Mouse (Mus musculus): ENCODE results near the gene Ldb1. TPM values are rescaled to one million over a fixed set of nuclear protein-coding genes. Genes with fewer than 3 reads are reported as not detected.

Ldb1 gene
- polyA plus RNA-seq (2012; rRNA removed): 250 and 287 TPM in 2 replicates

DNA sequence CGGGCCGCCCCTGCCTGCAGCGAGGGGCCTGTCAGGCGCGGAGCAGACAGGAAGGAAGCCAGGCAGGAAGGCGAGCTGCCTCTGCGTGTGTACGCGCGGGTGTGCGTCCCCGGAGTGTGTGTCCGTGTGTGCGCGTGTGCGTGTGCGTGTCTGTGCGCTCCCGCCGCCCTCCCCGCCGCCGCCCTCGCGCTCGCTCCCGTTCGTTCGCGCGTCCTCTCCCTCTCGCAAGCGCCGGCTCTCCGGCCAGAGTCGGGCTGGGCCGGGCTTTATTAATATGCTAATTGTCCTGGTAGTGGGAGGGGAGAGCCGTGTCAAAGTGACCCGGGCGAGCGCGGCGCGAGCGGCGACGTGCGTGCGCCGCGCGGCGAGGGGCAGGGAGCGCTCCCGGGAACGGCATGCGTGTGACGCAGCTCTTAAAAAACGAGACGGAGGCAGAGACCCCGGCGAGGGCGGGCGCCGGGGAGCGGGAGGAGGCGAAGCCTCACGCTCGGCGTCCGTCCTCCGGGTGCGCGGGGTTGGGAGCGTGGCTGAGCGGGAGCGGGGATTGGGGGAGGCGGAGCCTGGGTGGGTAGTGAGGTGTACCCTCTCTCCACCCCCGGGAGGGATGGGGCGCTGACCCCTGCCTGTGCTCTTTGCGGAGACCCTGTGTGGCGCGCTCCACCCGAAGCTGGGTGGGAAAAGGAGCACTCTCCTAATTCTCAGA, at the start of gene Ldb1:
Ldb1 (minus strand) TSS at position 222 of the 703 bp plus-strand sequence.

DNA sequence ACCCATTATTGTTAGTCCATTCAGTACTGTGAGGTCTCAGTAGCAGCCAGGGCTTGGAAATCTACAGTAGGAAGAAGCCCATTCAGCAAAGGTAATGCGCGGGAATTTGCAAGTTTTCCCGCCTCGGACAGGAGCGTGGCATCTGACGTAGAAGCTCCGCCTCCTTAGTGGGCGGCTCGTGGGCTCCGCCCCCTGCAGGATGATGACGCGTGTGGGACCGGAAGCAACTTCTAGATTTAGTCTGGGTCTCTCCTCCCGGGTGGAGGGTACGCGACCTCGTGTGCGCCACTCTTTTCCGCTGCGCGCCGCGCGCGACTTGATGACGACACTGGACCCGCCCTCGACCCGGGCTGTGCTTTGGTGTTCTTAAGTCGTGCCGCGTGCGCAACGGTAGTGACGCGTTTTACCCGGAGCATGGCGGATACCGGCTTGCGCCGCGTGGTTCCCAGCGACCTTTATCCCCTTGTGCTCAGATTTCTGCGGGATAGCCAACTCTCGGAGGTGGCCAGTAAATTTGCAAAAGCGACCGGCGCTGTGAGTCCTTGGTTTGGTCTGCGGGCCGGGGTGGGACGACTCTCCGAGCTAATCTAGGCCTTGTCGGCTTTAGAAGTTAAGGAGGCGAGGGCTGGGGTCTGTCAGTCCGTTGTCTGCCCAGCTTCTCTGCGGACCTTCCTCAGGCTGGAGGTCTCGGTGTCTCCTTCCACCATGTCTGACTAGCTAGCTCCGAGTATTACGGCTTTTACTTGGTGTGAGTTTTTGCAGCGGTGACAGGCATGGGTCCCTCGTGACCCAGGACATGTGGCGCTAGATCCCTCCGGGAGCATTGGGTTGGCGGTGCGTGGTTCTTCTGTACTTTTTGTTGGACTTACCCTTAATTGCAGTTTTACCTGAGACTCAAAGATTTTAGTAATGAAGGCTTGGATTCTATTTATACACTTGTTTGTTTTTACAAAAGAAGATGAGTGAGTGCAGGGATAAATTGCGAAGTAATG, 30.9 kb upstream of the Ldb1 start, which contains the start of gene Nolc1:
Nolc1 (plus strand) TSS at position 248 of the 992 bp plus-strand sequence.

DNA sequence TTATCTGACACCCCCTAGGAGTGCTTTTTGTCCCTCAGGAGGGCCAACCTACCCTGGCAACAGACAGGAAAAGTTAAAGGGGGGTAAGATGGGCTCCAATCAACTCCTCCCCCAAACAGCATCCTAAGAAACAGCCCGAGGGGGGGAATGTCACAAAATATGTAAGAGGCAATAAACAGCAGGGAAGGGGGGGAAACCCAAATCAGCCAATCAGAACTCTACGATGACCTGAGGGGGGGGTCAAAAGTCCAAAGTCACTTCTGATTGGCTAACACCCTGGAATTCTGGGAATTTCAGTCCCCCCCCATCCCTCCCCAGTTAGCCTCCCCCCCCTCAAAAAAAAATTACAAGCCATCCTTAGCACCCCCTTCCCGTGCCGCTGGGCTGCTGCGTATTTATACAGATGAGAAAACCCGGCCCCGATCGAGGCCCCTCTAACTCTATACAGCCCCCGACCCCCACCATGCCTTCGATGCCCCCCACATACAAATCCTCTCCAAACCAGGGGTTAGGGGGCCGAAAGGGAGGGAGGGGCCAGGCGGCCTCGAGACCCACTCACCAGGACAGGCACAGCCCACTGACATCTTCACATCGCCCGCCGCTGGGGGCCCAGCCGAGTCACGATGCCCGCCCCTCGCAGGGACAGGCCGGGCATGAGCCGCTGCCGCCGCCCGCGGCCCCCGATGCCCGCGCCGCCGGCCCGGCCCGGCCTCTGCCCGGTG, 582 bp downstream of the Ldb1 start, which contains the start of gene Pprc1:
Pprc1 (plus strand) TSS at position 616 of the 722 bp plus-strand sequence.

DNA sequence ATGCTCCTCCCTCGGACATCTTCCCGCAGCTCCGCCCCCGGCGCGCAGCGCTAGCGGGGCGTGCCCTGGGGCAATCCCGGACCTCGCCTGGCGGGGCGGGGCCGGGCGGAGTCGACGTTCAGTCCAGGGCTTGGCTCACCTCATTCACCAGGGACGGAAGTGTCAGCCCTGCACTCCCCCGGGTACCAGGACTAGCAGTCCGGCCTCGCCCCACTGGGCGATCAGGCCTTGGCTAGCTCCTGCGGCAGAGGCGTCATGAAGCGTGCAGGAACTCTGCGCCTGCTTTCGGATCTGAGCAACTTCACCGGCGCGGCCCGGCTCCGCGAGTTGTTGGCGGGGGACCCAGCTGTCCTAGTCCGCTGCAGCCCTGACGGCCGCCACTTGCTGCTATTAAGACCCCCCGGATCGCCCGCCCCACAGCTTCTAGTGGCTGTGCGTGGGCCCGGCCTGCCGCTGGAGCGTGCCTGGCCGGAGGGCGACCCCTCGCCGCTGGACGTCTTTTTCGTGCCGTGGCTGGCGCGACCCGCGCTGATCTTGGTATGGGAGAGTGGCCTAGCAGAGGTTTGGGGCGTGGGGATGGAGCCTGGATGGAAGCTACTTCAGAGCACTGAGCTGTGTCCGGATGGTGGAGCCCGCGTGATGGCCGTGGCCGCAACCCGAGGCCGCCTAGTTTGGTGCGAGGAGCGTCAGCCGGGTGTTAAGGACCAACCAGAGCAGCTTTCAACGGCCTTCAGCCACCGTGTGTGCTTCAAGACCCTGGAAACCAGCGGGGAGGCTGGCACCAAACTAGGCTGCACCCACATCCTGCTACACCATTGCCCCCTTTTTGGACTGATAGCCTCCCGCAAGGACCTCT, 41.4 kb downstream of the Ldb1 start, which contains the start of gene Hps6:
Hps6 (plus strand) TSS at position 138 of the 856 bp plus-strand sequence.

GRCm38 (mm10) chr19:45997785-45998693, 47.0 kb downstream of the Ldb1 start, which contains the start of gene Armh3:
Gene Armh3, minus strand, starts transcription at chr19:45998488.

Other genes starting within 250 kb of the Ldb1 start
- gene Kcnip2, start 229.2 kb downstream of the Ldb1 start, polyA plus RNA-seq (2012; rRNA removed): 31.4 and 35.2 TPM in 2 replicates
- gene Armh3, start 46.7 kb downstream of the Ldb1 start, polyA plus RNA-seq (2012; rRNA removed): 19.2 and 19.5 TPM in 2 replicates
- gene Hps6, start 41.7 kb downstream of the Ldb1 start, polyA plus RNA-seq (2012; rRNA removed): 2.8 and 2.9 TPM in 2 replicates
- 21.0 and 25.9 TPM in 2 replicates for gene Pprc1, start 328 bp downstream of the Ldb1 start, polyA plus RNA-seq (2012; rRNA removed)
- 47.8 and 49.0 TPM in 2 replicates for gene Nolc1, start 30.6 kb upstream of the Ldb1 start, polyA plus RNA-seq (2012; rRNA removed)
- not detected in 2 replicates for gene Elovl3, start 86.7 kb upstream of the Ldb1 start, polyA plus RNA-seq (2012; rRNA removed)
- gene Pitx3, start 103.1 kb upstream of the Ldb1 start, polyA plus RNA-seq (2012; rRNA removed): 0.48 and 0.63 TPM in 2 replicates
- gene Gbf1, start 107.3 kb upstream of the Ldb1 start, polyA plus RNA-seq (2012; rRNA removed): 65.4 and 67.3 TPM in 2 replicates

Data from central nervous system, embryonic 18 days (tissue).